Mouse (Mus musculus): ENCODE data around the gene Mrpl55.
"Not testable (repeated sequence)": the region's sequence is repeated elsewhere in the genome, so short reads cannot be mapped to it uniquely, and the experiment has no call there.

Mrpl55 gene

DNA sequence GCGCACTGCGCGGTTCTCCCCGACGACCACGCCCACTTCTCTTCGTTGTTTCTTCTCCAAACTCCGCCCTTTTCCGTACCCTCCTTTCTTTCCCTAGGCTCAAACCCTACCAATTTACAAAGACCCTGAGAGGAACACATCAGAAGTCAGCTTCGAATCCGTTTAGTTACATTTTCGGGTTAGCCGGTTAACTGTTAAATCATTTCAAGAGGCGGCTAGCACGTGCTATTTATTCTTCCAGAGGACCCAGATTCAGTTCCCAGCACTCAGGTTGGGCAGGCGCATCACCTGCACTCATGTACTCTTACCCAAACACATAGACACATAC, 10.3 kb upstream of the Mrpl55 start, which contains the start of gene Guk1:
Gene Guk1 (minus strand): TSS at position 154 of the 328 bp plus-strand sequence.
- DNase-seq (ENCODE audit: low spot score) = no peak

DNA sequence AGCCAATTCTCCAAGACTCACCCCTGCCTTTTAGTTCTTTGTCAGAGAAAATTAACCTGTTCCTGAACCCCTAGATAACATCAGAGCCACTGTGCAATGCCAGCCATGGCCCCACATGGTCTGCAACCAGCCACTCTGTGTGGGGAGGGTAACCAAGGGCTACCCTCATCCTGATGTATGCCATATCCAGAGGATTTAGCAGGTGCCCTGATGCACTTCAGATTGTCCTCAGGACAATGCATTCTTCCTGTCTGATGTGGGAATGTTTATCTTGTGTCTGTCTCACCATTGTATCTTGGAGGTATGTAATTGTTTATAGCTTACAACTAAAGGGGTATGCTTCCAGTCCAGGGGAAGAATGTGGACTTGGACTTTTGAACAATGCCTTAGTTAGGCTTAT, 6.1 kb upstream of the Mrpl55 start:
- DNase-seq (ENCODE audit: low spot score) = no peak

GRCm38 (mm10) chr11:59201216-59202002, 877 bp upstream of the Mrpl55 start:
- DNase-seq (ENCODE audit: low spot score) = no peak

GRCm38 (mm10) chr11:59208153-59208831, 6.0 kb downstream of the Mrpl55 start, which contains the start of gene 2310033P09Rik:
Gene 2310033P09Rik (plus strand): TSS chr11:59208321.
- DNase-seq (ENCODE audit: low spot score) = peak; percentile 99

DNA sequence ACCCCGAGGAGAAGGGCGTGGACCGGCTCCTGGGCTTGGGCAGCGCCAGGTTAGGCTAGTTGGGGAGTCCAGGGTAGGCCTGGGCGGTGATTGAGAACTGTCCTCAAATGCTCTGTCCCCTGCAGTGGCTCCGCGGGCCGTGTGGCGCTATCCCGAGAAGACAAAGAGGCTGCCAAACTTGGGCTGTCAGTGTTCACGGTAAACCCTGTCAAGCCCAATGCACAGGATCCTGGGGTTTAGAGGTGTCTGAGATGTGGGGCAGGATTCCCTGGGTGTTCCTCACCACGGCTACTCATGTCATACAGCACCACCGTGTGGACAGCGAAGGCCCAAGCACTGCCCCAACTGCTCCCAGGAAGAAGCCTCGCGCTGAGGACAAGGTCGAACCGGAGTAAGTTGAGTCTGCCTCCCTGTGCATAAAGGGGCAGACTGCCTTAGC, 6.7 kb downstream of the Mrpl55 start:
- DNase-seq (ENCODE audit: low spot score) = peak; percentile 81

DNA sequence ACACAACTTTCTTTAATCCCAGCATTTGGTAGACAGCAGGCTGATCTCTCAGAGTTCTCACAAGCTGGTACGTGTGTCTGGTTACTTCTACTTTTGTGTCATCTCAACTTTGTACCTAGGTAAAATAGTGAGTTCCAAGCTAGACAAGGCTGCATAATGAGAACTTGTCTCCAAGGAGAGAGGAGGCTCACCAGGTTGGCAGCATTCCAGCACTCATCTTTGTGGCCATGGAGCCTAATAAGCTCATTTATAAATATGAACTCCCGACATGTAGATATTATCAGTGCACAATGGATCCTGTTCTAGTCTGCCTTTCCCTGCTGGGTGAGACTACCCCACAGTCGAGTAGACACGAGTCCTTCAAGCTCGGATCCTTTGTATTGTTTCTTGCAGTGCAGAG, 7.3 kb downstream of the Mrpl55 start:
- no peak for DNase-seq (ENCODE audit: low spot score)

DNA sequence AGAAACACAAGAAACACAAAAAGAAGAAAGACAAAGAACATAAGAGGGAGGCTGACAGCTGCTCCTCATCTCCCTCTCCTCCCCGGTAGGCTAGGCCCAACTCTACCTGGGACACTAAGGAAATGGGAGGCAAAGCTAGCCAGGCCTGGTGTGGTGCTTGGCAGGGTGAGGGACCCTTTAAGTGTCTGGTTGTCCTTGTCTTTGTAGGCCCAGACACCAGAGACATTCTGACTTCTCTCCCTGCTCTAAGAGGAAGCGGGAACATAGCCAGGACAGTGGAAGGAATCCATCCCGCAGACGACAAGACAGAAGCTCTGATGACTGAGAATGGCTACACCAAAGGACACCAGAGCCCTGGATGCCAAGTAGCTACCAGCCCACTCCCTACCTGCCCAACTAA, 7.7 kb downstream of the Mrpl55 start:
- no peak for DNase-seq (ENCODE audit: low spot score)

DNA sequence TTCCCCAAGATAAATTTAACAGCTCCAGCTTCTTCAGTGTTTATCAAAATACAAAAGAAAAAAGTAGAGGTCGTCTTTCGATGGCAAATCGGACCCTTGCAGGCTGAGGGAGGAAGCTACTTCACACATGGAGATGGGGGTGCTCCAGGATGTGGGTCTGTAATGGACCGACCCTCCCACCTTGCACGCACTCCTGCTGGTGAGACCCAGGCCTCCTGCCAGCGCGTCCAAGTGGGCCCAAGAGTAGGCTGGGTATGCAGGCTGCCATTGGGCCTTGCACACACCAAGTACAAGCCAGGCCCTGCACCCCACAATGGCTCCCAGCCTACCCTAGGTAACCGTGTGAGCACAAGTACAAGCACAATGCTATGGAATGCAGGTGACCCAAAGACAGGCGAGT, 9.3 kb downstream of the Mrpl55 start:
- DNase-seq (ENCODE audit: low spot score) = not testable (repeated sequence)

DNA sequence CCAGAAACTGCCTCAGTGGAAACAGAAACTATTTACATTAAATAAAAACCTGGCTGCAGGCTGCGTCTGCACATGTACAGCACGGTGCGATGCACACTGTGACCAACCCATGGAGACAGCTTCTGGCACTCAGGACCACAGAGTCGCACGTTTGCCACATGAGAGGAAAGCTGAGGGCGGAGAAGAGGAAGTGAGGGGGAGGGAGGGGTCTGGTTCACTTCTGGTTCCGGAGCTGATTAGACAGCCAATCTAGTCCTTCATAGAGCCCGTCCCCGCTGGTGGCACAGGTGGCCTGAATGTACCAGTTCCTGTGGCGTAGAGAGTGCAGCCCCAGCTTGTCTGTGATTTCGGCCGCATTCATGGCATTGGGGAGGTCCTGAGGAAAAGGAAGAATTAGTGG, 10.0 kb downstream of the Mrpl55 start:
- DNase-seq (ENCODE audit: low spot score) = not testable (repeated sequence)

DNA sequence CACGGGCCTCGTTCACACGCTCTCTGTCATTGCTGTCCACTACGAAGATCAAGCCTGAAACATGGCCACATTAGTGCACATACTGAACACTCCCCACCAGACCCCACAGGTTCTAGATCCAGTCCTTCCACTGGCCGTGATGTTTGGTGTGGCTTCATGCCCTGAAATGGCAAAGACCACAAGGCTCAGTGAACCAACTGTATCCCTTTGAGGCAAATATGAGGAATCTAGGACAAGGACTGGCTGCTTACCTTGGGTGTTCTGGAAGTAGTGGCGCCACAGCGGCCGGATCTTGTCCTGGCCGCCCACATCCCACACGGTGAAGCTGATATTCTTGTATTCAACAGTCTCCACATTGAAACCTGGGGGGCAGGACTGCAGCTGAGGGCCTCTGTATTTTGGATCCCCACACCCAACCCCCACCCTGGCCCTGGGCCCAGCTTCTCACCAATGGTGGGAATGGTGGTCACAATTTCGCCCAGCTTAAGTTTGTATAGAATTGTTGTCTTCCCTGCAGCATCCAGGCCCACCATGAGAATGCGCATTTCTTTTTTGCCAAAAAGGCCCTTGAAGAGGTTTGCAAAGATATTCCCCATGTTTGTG, 10.7 kb downstream of the Mrpl55 start:
- no peak for DNase-seq (ENCODE audit: low spot score)

GRCm38 (mm10) chr11:59216955-59217354, 14.7 kb downstream of the Mrpl55 start:
- DNase-seq (ENCODE audit: low spot score) = no peak

DNA sequence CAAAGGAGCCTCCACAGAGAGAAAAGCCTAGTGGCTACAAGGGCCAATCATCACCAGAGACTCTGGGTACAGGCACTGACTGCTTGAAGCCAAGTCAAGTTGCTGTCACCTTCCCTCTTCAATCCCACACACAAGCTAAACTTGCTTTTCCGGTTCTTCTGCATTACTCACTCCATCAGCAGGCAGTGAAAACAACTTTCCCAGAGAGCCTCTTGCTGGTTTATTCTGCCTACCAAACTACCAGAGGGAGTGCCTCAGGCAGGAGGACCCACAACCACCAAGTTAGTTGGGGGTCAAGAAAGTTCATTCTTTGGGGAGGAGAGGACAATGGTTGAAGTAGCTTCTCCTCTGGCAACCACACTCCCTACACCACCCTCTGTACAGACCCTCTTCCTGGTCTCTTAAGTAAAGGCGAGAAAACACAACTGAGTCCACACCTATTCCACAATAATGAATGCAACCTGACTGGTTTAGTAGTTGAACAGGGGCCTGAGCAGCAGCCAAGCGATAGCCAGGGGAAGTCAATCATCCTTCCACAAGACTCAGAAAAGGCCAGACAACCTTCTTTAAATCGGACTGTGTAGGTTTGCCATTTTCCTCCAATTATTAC, 16.2 kb downstream of the Mrpl55 start:
- DNase-seq (ENCODE audit: low spot score) = peak; percentile 62

- DNase-seq (ENCODE audit: low spot score) = peak; percentile 61
These were observed 16.8 kb downstream of the Mrpl55 start for GRCm38 (mm10) chr11:59219064-59219463.

GRCm38 (mm10) chr11:59221604-59222003, 19.3 kb downstream of the Mrpl55 start:
- DNase-seq (ENCODE audit: low spot score) = no peak

- no peak for DNase-seq (ENCODE audit: low spot score)
These were observed 20.0 kb downstream of the Mrpl55 start for GRCm38 (mm10) chr11:59222306-59222705.

GRCm38 (mm10) chr11:59224025-59224424, 21.7 kb downstream of the Mrpl55 start:
- no peak for DNase-seq (ENCODE audit: low spot score)

- no peak for DNase-seq (ENCODE audit: low spot score)
These were observed 22.2 kb downstream of the Mrpl55 start for GRCm38 (mm10) chr11:59224470-59224869.

DNA sequence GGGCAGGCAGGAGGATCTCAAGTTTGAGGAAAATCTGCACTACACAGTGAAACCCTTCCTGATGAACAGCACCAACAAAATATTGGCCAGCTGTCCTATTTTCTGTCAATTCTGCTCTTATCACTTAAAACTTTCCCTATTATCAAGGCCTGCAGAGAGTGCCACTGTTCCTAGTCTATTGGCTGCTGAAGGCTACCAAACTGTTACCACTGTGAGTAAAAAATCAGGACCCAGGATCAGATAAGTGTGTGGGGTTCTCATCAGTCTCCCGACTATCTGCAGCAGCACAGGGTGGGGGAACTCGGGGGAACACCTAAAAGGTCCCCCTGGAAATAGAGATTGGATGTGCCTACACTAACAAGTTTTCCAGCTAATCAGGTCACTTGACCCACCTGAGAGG, 22.9 kb downstream of the Mrpl55 start:
- no peak for DNase-seq (ENCODE audit: low spot score)

DNA sequence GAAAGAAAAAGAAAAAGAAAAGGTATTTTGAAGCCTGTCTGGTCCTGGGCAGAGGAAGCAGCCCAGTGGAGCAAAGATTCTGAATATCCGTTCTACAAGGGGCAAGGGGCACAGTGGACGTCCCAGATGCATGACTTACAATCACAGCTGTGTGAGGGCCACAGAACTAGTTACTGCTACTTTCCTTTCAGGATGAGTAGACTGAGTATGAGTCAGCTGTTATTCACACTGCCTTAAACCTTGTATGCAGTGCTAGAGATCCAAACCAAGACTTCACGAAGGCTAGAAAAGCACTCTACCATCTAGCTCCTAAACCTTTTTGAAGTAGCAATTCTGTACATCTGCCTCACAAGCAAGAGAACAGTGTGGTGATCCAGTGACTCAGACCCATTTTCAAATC, 24.0 kb downstream of the Mrpl55 start:
- DNase-seq (ENCODE audit: low spot score) = no peak

- peak; percentile 20 for DNase-seq (ENCODE audit: low spot score)
These were observed 24.7 kb downstream of the Mrpl55 start for GRCm38 (mm10) chr11:59226787-59227603.

GRCm38 (mm10) chr11:59227604-59228121, 25.4 kb downstream of the Mrpl55 start:
- peak; percentile 18 for DNase-seq (ENCODE audit: low spot score)

Data from embryo, embryonic 10 days (tissue).